Mouse (Mus musculus) layer of hippocampus, adult 9-10 months (tissue): ENCODE measurements around the gene Rnase1.
A peak's percentile ranks its signal among the peaks of the same experiment; 100 is the strongest.

Source experiments
- DNase-seq: peaks from one replicate; pipeline ENCODE4 v3.0.0; 2022; ENCODE audit warnings: low spot score

The Rnase1 gene

GRCm38 (mm10) chr14:51140342-51140741 lies 6.2 kb downstream of the Rnase1 start:
- no peak for DNase-seq

- no peak for DNase-seq
Observed at GRCm38 (mm10) chr14:51132372-51132771, 14.2 kb downstream of the Rnase1 start.

GRCm38 (mm10) chr14:51131086-51131815 lies 15.3 kb downstream of the Rnase1 start:
- DNase-seq = no peak

GRCm38 (mm10) chr14:51130315-51130940 lies 16.2 kb downstream of the Rnase1 start:
- DNase-seq = no peak

GRCm38 (mm10) chr14:51129624-51129975 lies 17.0 kb downstream of the Rnase1 start:
- DNase-seq = no peak

- DNase-seq = no peak
Observed at GRCm38 (mm10) chr14:51128775-51129623, 17.6 kb downstream of the Rnase1 start.

GRCm38 (mm10) chr14:51127648-51128258 lies 18.8 kb downstream of the Rnase1 start:
- no peak for DNase-seq

GRCm38 (mm10) chr14:51125684-51126083 lies 20.9 kb downstream of the Rnase1 start:
- no peak for DNase-seq

- no peak for DNase-seq
Observed at GRCm38 (mm10) chr14:51113916-51114560, 32.5 kb downstream of the Rnase1 start, which contains the start of gene Eddm3b. TSS of gene Eddm3b (plus strand) at chr14:51114426.

GRCm38 (mm10) chr14:51113476-51113875 lies 33.1 kb downstream of the Rnase1 start:
- DNase-seq = no peak

- no peak for DNase-seq
Observed at GRCm38 (mm10) chr14:51111966-51112365, 34.6 kb downstream of the Rnase1 start.

GRCm38 (mm10) chr14:51106449-51106967 lies 40.1 kb downstream of the Rnase1 start:
- DNase-seq = no peak

- no peak for DNase-seq
Observed at GRCm38 (mm10) chr14:51104366-51104765, 42.2 kb downstream of the Rnase1 start.

GRCm38 (mm10) chr14:51103217-51103616 lies 43.4 kb downstream of the Rnase1 start:
- DNase-seq = no peak

GRCm38 (mm10) chr14:51101284-51101683 lies 45.3 kb downstream of the Rnase1 start:
- no peak for DNase-seq

- DNase-seq = no peak
Observed at GRCm38 (mm10) chr14:51098921-51099320, 47.7 kb downstream of the Rnase1 start.

GRCm38 (mm10) chr14:51098300-51098699 lies 48.3 kb downstream of the Rnase1 start:
- DNase-seq = peak; percentile 99

GRCm38 (mm10) chr14:51095736-51096524 lies 50.7 kb downstream of the Rnase1 start:
- DNase-seq = no peak
